Mouse (Mus musculus) erythroblast, embryonic 14.5 days (primary cell): ENCODE results near the gene Baz2b.

ENCODE experiments used
- GATA1 ChIP-seq: IDR thresholded peaks from 2 replicates; pipeline ENCODE4 v1.6.1; 2012; ENCODE audit warnings: low read length, inconsistent platforms, mixed read lengths
- TAL1 ChIP-seq: IDR thresholded peaks from 3 replicates; pipeline ENCODE4 v1.6.1; 2012; ENCODE audit warnings: low read length, inconsistent platforms, mixed read lengths

DNA sequence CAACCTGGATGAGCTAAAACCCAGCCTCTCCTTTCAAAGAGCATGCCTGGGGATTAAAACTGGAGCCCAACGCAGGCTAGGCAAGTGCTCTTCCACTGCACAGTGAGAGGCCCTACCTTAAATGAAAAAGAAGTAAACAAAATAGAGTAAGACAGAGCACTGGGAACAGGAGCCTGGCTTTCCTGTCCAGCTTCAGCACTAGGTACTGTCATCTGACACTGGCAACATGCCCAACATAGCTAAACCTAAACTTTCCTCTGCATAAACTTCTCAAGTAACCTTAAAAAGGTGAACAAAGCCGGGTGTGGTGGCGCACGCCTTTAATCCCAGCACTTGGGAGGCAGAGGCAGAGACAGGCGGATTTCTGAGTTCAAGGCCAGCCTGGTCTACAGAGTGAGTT is 180.6 kb downstream of the Baz2b start:
- TF ChIP-seq TAL1 (no peak), GATA1 (no peak)
